25 mouse cellular contexts compared by ENCODE assay signal in the genomic region with DNA sequence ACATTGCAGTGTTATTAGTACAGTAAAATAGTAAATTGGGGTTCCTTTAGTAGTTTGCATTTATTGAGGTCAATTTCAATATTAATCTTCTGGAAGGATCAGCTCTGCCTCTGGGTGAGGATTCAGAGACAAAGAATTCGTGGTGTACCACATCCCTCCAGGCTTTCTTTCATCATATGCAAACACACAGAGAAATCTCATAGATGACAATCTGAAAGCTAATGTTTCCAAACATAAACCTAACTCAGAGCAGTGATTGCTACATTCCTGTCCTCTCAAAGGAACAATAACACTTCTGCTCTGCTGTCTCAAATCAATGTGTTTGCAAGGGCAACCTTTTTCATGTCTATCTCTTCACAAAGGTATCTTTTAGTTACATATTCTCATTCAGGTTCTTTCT.
"Had no signal": no experiment of that assay in that cellular context is flagged by ENCODE, and none has a peak within 500 bp of the region (broad histone marks: within the 10 kb centered on the region; RNA-seq: fewer than 3 reads in every experiment).

No protein-coding gene starts in this region.

- H3K36me3 ChIP-seq: heart, embryonic 10.5 days; heart, embryonic 12.5 days; hindbrain, embryonic 10.5 days; hindbrain, embryonic 12.5 days; intestine, embryonic 15.5 days; limb, embryonic 10.5 days; limb, embryonic 12.5 days; liver, embryonic 13.5 days; liver, embryonic 15.5 days had no signal

- H3K27ac ChIP-seq: heart, embryonic 10.5 days; hindbrain, embryonic 10.5 days; hindbrain, embryonic 12.5 days; hindbrain, embryonic 14.5 days; intestine, embryonic 15.5 days; left cerebral cortex, adult 2 months; limb, embryonic 10.5 days; limb, embryonic 12.5 days; liver, embryonic 13.5 days; liver, embryonic 15.5 days had no signal

- H3K27me3 ChIP-seq: heart, embryonic 12.5 days; hindbrain, embryonic 12.5 days; intestine, embryonic 15.5 days; limb, embryonic 12.5 days; liver, embryonic 13.5 days; liver, embryonic 15.5 days had no signal

- H3K9ac ChIP-seq: heart, embryonic 12.5 days; hindbrain, embryonic 12.5 days; hindbrain, embryonic 14.5 days; intestine, embryonic 15.5 days; limb, embryonic 12.5 days; liver, embryonic 13.5 days; liver, embryonic 15.5 days had no signal

- H3K4me3 ChIP-seq: heart, embryonic 10.5 days; heart, embryonic 12.5 days; hindbrain, embryonic 10.5 days; hindbrain, embryonic 12.5 days; intestine, embryonic 15.5 days; left cerebral cortex, adult 2 months; limb, embryonic 10.5 days; limb, embryonic 12.5 days; liver, embryonic 13.5 days; liver, embryonic 15.5 days had no signal

- H3K4me1 ChIP-seq: heart, embryonic 10.5 days; heart, embryonic 12.5 days; hindbrain, embryonic 10.5 days; hindbrain, embryonic 12.5 days; intestine, embryonic 15.5 days; limb, embryonic 10.5 days; limb, embryonic 12.5 days; liver, embryonic 13.5 days; liver, embryonic 15.5 days had no signal

- ATAC-seq: hindbrain, embryonic 16.5 days; inflammation-experienced regulatory T-cells, adult 6 months; intestine, embryonic 15.5 days; intestine, postnatal 0 days had no signal

- H3K9me3 ChIP-seq: heart, embryonic 10.5 days; heart, embryonic 12.5 days; hindbrain, embryonic 10.5 days; hindbrain, embryonic 12.5 days; intestine, embryonic 15.5 days; limb, embryonic 10.5 days; limb, embryonic 12.5 days; liver, embryonic 13.5 days; liver, embryonic 15.5 days had no signal

- DNase-seq: gastrocnemius, postnatal 14 days; gastrocnemius, postnatal 36 days; heart, adult 18-20 months; heart, postnatal 10 days; heart, postnatal 4 days; kidney, adult 18-20 months; kidney, adult 8-10 months; kidney, postnatal 14 days; kidney, postnatal 36 days; layer of hippocampus, adult 9-11 months; liver; liver, embryonic 13.5 days had no signal

- H3K4me2 ChIP-seq: heart, embryonic 12.5 days; hindbrain, embryonic 12.5 days; hindbrain, embryonic 14.5 days; intestine, embryonic 15.5 days; limb, embryonic 12.5 days; liver, embryonic 13.5 days; liver, embryonic 15.5 days had no signal
